ENCODE assay signal across 34 mouse cellular contexts in the genomic region with DNA sequence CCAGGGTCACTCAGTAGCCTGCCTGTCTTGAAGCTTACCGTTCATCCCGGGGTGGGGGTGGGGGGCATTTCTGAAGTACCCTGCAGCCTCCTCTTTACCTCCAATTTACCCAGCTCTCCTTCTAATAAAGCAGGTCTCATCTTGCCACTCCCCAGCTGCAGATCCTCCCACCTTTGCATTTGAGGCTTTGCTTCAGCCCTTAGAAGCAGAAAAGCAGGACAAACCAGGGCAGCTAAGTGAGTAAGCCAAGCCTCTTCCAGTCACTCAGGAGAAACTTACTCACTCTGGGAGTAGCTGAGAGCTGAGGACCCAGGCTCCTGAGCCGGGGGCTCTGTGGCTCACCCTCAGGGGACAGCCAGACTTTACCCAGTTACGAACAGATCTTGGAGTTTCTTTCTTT. TPM values are rescaled to one million over a fixed set of nuclear protein-coding genes. Genes with fewer than 3 reads are reported as not detected.
DNase-seq lines count a peak whose midpoint lies in the region; ATAC-seq lines count a peak whose summit lies in the region.
"Had no signal": no experiment of that assay in that cellular context is flagged by ENCODE, and none has a peak within 500 bp of the region (broad histone marks: within the 10 kb centered on the region; RNA-seq: fewer than 3 reads in every experiment).

No protein-coding gene starts in this region.

- no peaks in the 10 kb centered on the region for H3K36me3 ChIP-seq in embryonic facial prominence, embryonic 11.5 days (replicated peaks; ENCODE audit: control insufficient read depth, insufficient read depth, low read depth, low read length)
- H3K36me3 ChIP-seq in midbrain, embryonic 10.5 days: no peaks in the 10 kb centered on the region
- H3K36me3 ChIP-seq in heart, embryonic 12.5 days: no peaks in the 10 kb centered on the region
- H3K36me3 ChIP-seq: G1E; hindbrain, embryonic 15.5 days; kidney, embryonic 15.5 days; limb, embryonic 13.5 days; liver, embryonic 12.5 days; midbrain, embryonic 12.5 days; neural tube, embryonic 12.5 days had no signal

- 62% methylated on average over 4 of the region's 4 CpGs for WGBS in embryonic facial prominence, embryonic 11.5 days
- 79% methylated on average over 4 of the region's 4 CpGs for WGBS in midbrain, embryonic 10.5 days
- 71% methylated on average over 4 of the region's 4 CpGs for WGBS in heart, embryonic 12.5 days

- H3K4me2 ChIP-seq in embryonic facial prominence, embryonic 11.5 days (ENCODE audit: low read depth, low read length): no peak overlapping the region
- no peak overlapping the region for H3K4me2 ChIP-seq in heart, embryonic 12.5 days
- H3K4me2 ChIP-seq: heart, embryonic 11.5 days; hindbrain, embryonic 15.5 days; kidney, embryonic 15.5 days; limb, embryonic 13.5 days; liver, embryonic 12.5 days; midbrain, embryonic 12.5 days; neural tube, embryonic 12.5 days had no signal

- DNase-seq in urinary bladder, postnatal 36 days (ENCODE audit: low spot score in 2 of 2): peak; percentile 17 to 20
- DNase-seq in urinary bladder, postnatal 4 days (ENCODE audit: low spot score in 2 of 2): no peak
- DNase-seq in embryonic facial prominence, embryonic 11.5 days (ENCODE audit: low spot score): peak; percentile 29
- DNase-seq in gonadal fat pad, adult 2 months (ENCODE audit: low read depth): peak; percentile 79
- DNase-seq in heart, adult 11 months: no peak
- no peak for DNase-seq in midbrain, embryonic 10.5 days (ENCODE audit: low spot score)
- DNase-seq: adrenal gland, postnatal 14 days; cerebellum, adult 11 months; cerebellum, adult 9-10 months; gastrocnemius, postnatal 14 days; heart, adult 18-20 months; kidney, adult 11 months; kidney, postnatal 36 days; liver, postnatal 0 days; lung, postnatal 36 days; right cerebral cortex, adult 18-20 months; spleen, adult 18-20 months had no signal

- H3K9ac ChIP-seq in embryonic facial prominence, embryonic 11.5 days (replicated peaks; ENCODE audit: low read length): no peak overlapping the region
- H3K9ac ChIP-seq in heart, embryonic 12.5 days: no peak overlapping the region
- H3K9ac ChIP-seq: hindbrain, embryonic 15.5 days; kidney, embryonic 15.5 days; limb, embryonic 13.5 days; liver, embryonic 12.5 days; liver, postnatal 0 days; midbrain, embryonic 12.5 days; neural tube, embryonic 12.5 days had no signal

- H3K4me3 ChIP-seq in embryonic facial prominence, embryonic 11.5 days (ENCODE audit: low read depth, low read length): no peak overlapping the region
- no peak overlapping the region for H3K4me3 ChIP-seq in midbrain, embryonic 10.5 days
- no peak overlapping the region for H3K4me3 ChIP-seq in heart, embryonic 12.5 days
- H3K4me3 ChIP-seq: hindbrain, embryonic 15.5 days; kidney, embryonic 15.5 days; layer of hippocampus, adult 2 months; left cerebral cortex, adult 2 months; limb, embryonic 13.5 days; liver, embryonic 12.5 days; midbrain, embryonic 12.5 days; myocyte; neural tube, embryonic 12.5 days had no signal

- H3K27ac ChIP-seq in embryonic facial prominence, embryonic 11.5 days (replicated peaks; ENCODE audit: low read depth, low read length): no peak overlapping the region
- no peak overlapping the region for H3K27ac ChIP-seq in midbrain, embryonic 10.5 days (replicated peaks)
- no peak overlapping the region for H3K27ac ChIP-seq in heart, embryonic 12.5 days (ENCODE audit: poor library complexity, severe bottlenecking)
- H3K27ac ChIP-seq: hindbrain, embryonic 15.5 days; kidney, embryonic 15.5 days; layer of hippocampus, adult 2 months; left cerebral cortex, adult 2 months; limb, embryonic 13.5 days; liver, embryonic 12.5 days; midbrain, embryonic 12.5 days; neural tube, embryonic 12.5 days had no signal

- no peak for ATAC-seq in embryonic facial prominence, embryonic 11.5 days (replicated peaks; ENCODE audit: insufficient number of reproducible peaks, low FRiP score, low TSS enrichment, low read depth)
- ATAC-seq in heart, embryonic 12.5 days (ENCODE audit: insufficient number of reproducible peaks, low FRiP score): no peak
- ATAC-seq: CD4-positive, CD25-positive, alpha-beta regulatory T cell, adult 4 months; forebrain, embryonic 16.5 days; inflammation-experienced regulatory T-cells, adult 6 months; liver, embryonic 12.5 days; liver, postnatal 0 days had no signal

- H3K4me1 ChIP-seq in embryonic facial prominence, embryonic 11.5 days (ENCODE audit: control insufficient read depth, insufficient read depth, low read length): no peaks in the 10 kb centered on the region
- H3K4me1 ChIP-seq in midbrain, embryonic 10.5 days: peaks cover 16% of the 10 kb centered on the region
- no peaks in the 10 kb centered on the region; the same call in 1 of the 2 replicates for H3K4me1 ChIP-seq in heart, embryonic 12.5 days (replicated peaks)

- H3K27me3 ChIP-seq in embryonic facial prominence, embryonic 11.5 days (ENCODE audit: control insufficient read depth, insufficient read depth, low read length): no peaks in the 10 kb centered on the region
- H3K27me3 ChIP-seq in midbrain, embryonic 10.5 days (ENCODE audit: low read depth, poor library complexity, severe bottlenecking): peaks cover 20% of the 10 kb centered on the region
- peaks cover 4% of the 10 kb centered on the region; the same call in 1 of the 2 replicates for H3K27me3 ChIP-seq in heart, embryonic 12.5 days (replicated peaks)
- H3K27me3 ChIP-seq: hindbrain, embryonic 15.5 days; midbrain, embryonic 12.5 days; neural tube, embryonic 12.5 days had no signal

- H3K9me3 ChIP-seq in embryonic facial prominence, embryonic 11.5 days (replicated peaks; ENCODE audit: control insufficient read depth, low read length): no peaks in the 10 kb centered on the region
- H3K9me3 ChIP-seq in midbrain, embryonic 10.5 days (replicated peaks): no peaks in the 10 kb centered on the region
- H3K9me3 ChIP-seq in heart, embryonic 12.5 days (replicated peaks): no peaks in the 10 kb centered on the region
- H3K9me3 ChIP-seq: G1E; hindbrain, embryonic 15.5 days; kidney, embryonic 15.5 days; limb, embryonic 13.5 days; liver, embryonic 12.5 days; midbrain, embryonic 12.5 days; neural tube, embryonic 12.5 days had no signal

RNA-seq across cellular contexts. Expression of gene Spns3, which starts 28.2 kb away (rescaled TPM):
- not detected in 2 replicates for polyA plus RNA-seq in embryonic facial prominence, embryonic 11.5 days (2014; fragmentation: Nextera tagmentation; extraction: Ambion mirVana)
- polyA plus RNA-seq in gonadal fat pad, adult 2 months (2012; rRNA removed): 1.0 and 2.5 TPM in 2 replicates
- 0.06 TPM in 1 of 2 replicates, not detected in the other for polyA plus RNA-seq in midbrain, embryonic 10.5 days (2016; fragmentation: Nextera tagmentation; extraction: Ambion mirVana)
- polyA plus RNA-seq in heart, embryonic 12.5 days (2016; fragmentation: Nextera tagmentation; extraction: Ambion mirVana): 0.10 and 0.19 TPM in 2 replicates
- polyA plus RNA-seq: forebrain, embryonic 11.5 days; forebrain, embryonic 16.5 days; G1E; midbrain, postnatal 0 days; neural tube, embryonic 12.5 days had no signal

RNA-seq across cellular contexts. Expression of gene Ube2g1, which starts 28.6 kb away (rescaled TPM):
- polyA plus RNA-seq in embryonic facial prominence, embryonic 11.5 days (2014; fragmentation: Nextera tagmentation; extraction: Ambion mirVana): 114 and 129 TPM in 2 replicates
- 7.7 and 9.8 TPM in 2 replicates for polyA plus RNA-seq in gonadal fat pad, adult 2 months (2012; rRNA removed)
- 90.6 and 94.0 TPM in 2 replicates for polyA plus RNA-seq in midbrain, embryonic 10.5 days (2016; fragmentation: Nextera tagmentation; extraction: Ambion mirVana)
- polyA plus RNA-seq in heart, embryonic 12.5 days (2016; fragmentation: Nextera tagmentation; extraction: Ambion mirVana): 68.5 and 71.0 TPM in 2 replicates

Comparison
In these comparisons a context has a peak if more than half of its experiments do, and no peak if none do; other contexts are left out.
1. DNase-seq: peak in urinary bladder, postnatal 36 days (2 of 2), embryonic facial prominence, embryonic 11.5 days (single experiment) and gonadal fat pad, adult 2 months (single experiment); none in urinary bladder, postnatal 4 days (0 of 2), heart, adult 11 months (single experiment) and midbrain, embryonic 10.5 days (single experiment).